Mouse (Mus musculus): ENCODE results near the gene Zfp131.

DNA sequence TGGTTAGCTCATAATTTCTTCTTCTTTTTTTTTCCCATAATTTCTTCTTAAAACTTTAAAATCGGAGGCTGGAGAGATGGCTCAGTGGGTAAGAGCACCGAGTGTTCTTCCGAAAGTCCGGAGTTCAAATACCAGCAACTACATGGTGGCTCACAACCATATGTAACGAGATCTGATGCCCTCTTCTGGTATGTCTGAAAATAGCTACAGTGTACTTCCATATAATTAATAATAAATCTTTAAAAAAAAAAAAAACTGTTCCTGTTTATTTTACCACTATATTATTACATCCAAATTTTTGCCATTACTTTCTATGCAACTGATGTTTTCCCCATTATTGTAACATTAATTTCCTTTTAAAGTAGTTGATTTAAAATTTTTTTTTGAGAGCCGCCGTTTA is 66.1 kb downstream of the Zfp131 start:
- TF ChIP-seq GATA1 (IDR thresholded peaks at IDR 0.05; ENCODE audit: low read length) (no peak), TAL1 (IDR thresholded peaks at IDR 0.05; ENCODE audit: low read length) (no peak)
